Mouse (Mus musculus) E14TG2a.4 (cell line): ENCODE data around the gene Ifna4.

Source experiments
- CTCF ChIP-seq: conservative IDR thresholded peaks from 2 replicates; pipeline ENCODE4 v1.5.1; 2014; ENCODE audit warnings: low read length
- NANOG ChIP-seq: IDR thresholded peaks from 2 replicates; pipeline ENCODE4 v1.6.1; 2014; ENCODE audit warnings: borderline replicate concordance, low read length, mixed read lengths
- POU5F1 ChIP-seq: IDR thresholded peaks from 2 replicates; pipeline ENCODE4 v1.6.1; 2014; ENCODE audit warnings: low read length, borderline replicate concordance

DNA sequence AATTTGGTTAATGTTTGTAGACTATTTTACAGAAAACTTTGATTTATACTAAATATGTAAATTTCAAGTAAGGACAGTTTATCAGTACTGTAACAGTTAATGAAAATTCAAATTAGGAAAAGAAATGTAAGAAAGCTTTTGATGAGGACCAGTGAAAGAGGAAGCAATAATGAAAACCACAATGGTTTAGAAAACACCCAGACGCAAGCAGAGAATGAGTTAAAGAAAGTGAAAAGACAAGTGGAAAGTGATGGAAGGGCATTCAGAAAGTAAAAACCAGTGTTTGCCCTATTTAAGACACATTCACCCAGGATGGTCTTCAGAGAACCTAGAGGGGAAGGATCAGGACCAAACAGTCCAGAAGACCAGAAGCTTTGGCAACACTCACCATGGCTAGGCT, 8.0 kb downstream of the Ifna4 start, which contains the start of gene Ifna1:
- TF ChIP-seq CTCF, result no peak
- no peak for TF ChIP-seq POU5F1
- no peak for TF ChIP-seq NANOG
